Mouse (Mus musculus): Measurements from ENCODE around the gene Fkbp6. TPM values are rescaled to one million over a fixed set of nuclear protein-coding genes. Genes with fewer than 3 reads are reported as not detected.
A peak's percentile ranks its signal among the peaks of the same experiment; 100 is the strongest.

Fkbp6 gene
- polyA plus RNA-seq, 1 experiment from 2014 or later: 0.50 TPM

DNA sequence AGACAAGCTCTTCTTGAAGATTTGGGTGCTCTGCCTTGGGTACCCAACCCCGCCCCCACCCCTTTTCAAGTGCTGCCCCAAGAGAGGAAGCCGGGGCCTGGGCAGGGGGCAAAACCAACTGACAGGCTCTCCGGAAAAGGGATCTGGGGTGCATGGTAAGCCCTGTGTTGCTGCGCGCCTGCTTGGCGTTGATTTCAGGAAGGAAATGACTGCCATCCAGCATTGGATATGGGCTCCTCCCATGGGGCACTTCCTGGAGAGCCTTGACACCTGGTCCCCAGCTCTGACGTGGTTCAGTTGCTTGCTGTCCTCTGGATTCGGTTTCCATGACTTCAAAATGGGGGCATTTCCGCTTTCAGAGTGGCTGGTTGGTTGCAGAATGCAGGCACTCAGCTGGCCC lies 85.3 kb downstream of the Fkbp6 start:
- WGBS: 30% methylated on average over 9 of the region's 9 CpGs
- H3K27ac ChIP-seq (ENCODE audit: low read length): peak overlapping the region; percentile 29
- peak overlapping the region; percentile 12; the same call in 1 of the 2 replicates for H3K4me3 ChIP-seq (ENCODE audit: low read length)
- ATAC-seq (ENCODE audit: low FRiP score, low TSS enrichment): no peak
- H3K27me3 ChIP-seq (ENCODE audit: insufficient read depth, low read length): no peaks in the 10 kb centered on the region
- H3K4me1 ChIP-seq (ENCODE audit: insufficient read depth, low read length): peaks cover 14% of the 10 kb centered on the region
- H3K4me2 ChIP-seq (replicated peaks; ENCODE audit: low read depth, low read length): peak overlapping the region; percentile 46
- H3K36me3 ChIP-seq (ENCODE audit: insufficient read depth, low read length): no peaks in the 10 kb centered on the region
- 0 out of 2 replicates have a peak overlapping the region, but pooled peaks have one; percentile 39 for H3K9ac ChIP-seq (replicated peaks; ENCODE audit: low read length)
- no peaks in the 10 kb centered on the region for H3K9me3 ChIP-seq (ENCODE audit: low read length)

DNA sequence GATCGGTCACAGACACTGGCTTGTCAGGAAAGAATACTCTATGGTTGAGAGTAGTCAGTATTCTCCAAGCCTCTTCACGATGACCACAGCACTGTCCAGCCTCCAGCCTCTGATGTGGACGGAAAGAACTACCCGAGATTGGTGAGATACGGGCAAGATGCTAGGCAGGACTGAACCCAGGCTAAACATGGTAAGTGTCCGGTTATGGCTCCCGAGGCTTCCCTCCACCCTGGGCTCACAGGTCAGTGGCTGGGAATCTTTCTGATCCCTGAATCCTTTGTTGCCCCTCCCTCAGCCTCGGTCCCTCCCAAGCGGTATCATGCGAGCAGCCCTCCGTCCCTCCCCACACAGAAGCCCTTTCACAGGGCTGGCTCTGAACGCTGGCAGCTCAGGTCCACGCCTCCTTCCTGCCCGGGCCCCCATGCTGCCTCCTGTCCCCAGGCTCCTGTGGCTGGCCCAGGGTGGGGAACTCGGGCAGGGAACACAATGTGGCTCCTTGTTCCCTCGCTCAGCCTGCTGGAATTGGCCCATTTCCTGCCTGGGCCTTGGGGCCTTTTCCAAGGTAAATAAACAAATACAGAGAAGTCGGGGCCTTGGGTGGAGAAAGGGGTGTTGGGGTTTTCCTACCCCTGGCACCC lies 85.9 kb downstream of the Fkbp6 start:
- Histone ChIP-seq H3K4me1 (ENCODE audit: insufficient read depth, low read length) (peaks cover 14% of the 10 kb centered on the region), H3K4me2 (replicated peaks; ENCODE audit: low read depth, low read length) (peak overlapping the region; percentile 46), H3K27me3 (ENCODE audit: insufficient read depth, low read length) (no peaks in the 10 kb centered on the region), H3K9me3 (ENCODE audit: low read length) (no peaks in the 10 kb centered on the region), H3K9ac (replicated peaks; ENCODE audit: low read length) (peak overlapping the region; percentile 39; the same call in 1 of the 2 replicates), H3K36me3 (ENCODE audit: insufficient read depth, low read length) (no peaks in the 10 kb centered on the region), H3K4me3 (ENCODE audit: low read length) (peak overlapping the region; percentile 12), H3K27ac (ENCODE audit: low read length) (peak overlapping the region; percentile 29)
- peak; percentile 85 for ATAC-seq (ENCODE audit: low FRiP score, low TSS enrichment)
- WGBS: 13% methylated on average over 17 of the region's 17 CpGs

DNA sequence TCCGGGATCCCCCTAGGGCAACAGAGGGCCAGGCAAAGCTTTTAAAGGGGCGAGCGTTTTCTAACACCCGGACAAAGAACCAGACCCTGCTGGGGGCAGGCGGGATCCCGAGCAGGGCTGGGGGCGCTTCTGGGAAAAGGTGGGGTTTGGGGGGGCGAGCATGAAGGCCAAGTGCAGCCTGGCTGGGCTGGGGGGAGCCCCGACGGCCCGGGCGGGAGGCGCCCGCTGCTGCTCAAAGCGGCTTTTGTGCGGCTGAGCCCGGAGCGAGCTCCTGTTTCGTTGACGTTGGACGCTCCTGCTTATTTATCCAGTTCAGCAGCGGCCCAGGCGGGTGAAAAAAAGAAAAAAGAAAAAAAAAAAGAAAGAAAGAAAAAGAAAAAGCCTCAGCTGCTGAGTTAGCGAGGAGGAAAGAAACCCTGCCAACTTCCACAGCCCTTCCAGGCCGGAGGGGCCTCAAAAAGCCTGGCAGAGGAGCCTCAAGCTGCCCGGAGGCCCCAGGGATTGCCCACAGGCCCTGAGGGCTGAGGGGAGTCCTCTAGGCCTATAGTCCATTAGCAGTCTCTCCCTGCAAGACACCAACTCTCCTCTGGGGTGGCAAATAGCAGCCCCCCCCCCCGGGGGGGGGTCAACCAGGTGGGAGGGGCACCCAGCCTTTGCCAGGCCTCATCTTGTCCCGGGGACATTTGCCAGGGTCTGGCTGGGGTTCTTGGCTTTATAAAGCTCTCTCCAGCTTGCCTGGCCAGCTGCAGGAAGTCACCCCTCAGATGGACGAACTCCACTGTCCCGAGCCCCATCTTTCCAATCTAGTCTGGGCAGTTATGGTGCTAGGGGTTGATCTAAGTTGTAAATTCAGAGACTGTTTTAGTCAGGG lies 91.3 kb downstream of the Fkbp6 start:
- 24% methylated on average over 30 of the region's 30 CpGs for whole genome bisulfite sequencing
- Histone ChIP-seq H3K9ac (replicated peaks; ENCODE audit: low read length) (peak overlapping the region; percentile 63), H3K9me3 (ENCODE audit: low read length) (peaks cover 5% of the 10 kb centered on the region; the same call in 1 of the 2 replicates), H3K4me2 (replicated peaks; ENCODE audit: low read depth, low read length) (peak overlapping the region; percentile 47), H3K4me1 (ENCODE audit: insufficient read depth, low read length) (peaks cover 13% of the 10 kb centered on the region), H3K36me3 (ENCODE audit: insufficient read depth, low read length) (no peaks in the 10 kb centered on the region), H3K27me3 (ENCODE audit: insufficient read depth, low read length) (no peaks in the 10 kb centered on the region), H3K4me3 (ENCODE audit: low read length) (peak overlapping the region; percentile 36), H3K27ac (ENCODE audit: low read length) (peak overlapping the region; percentile 46; the same call in 1 of the 2 replicates)
- no peak for ATAC-seq (ENCODE audit: low FRiP score, low TSS enrichment)

DNA sequence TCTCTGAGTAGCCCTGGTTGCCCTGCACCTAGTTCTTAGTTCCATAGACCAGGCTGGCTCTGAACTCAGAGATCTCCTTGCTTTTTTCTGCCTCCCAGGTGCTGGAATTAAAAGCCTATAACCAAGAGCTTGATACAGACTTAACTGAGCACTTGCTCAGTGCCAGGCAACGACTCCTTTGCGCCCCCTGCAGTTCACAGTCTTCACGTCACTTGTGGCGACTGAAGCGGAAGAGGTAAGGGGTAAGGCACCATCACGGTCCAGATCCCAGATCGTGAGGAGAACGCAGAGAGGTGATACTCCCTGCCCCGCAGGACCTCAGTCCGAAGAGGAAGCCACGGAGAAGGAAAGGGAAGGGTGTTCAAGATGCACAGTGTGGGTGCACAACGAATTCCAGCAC lies 92.3 kb downstream of the Fkbp6 start:
- H3K4me1 ChIP-seq (ENCODE audit: insufficient read depth, low read length): peaks cover 10% of the 10 kb centered on the region
- no peak overlapping the region for H3K4me3 ChIP-seq (ENCODE audit: low read length)
- no peaks in the 10 kb centered on the region for H3K36me3 ChIP-seq (ENCODE audit: insufficient read depth, low read length)
- ATAC-seq (ENCODE audit: low FRiP score, low TSS enrichment): no peak
- WGBS: 85% methylated on average over 12 of the region's 12 CpGs
- no peaks in the 10 kb centered on the region for H3K27me3 ChIP-seq (ENCODE audit: insufficient read depth, low read length)
- H3K4me2 ChIP-seq (replicated peaks; ENCODE audit: low read depth, low read length): no peak overlapping the region
- peaks cover 5% of the 10 kb centered on the region; the same call in 1 of the 2 replicates for H3K9me3 ChIP-seq (ENCODE audit: low read length)
- no peak overlapping the region for H3K27ac ChIP-seq (ENCODE audit: low read length)
- H3K9ac ChIP-seq (replicated peaks; ENCODE audit: low read length): no peak overlapping the region

DNA sequence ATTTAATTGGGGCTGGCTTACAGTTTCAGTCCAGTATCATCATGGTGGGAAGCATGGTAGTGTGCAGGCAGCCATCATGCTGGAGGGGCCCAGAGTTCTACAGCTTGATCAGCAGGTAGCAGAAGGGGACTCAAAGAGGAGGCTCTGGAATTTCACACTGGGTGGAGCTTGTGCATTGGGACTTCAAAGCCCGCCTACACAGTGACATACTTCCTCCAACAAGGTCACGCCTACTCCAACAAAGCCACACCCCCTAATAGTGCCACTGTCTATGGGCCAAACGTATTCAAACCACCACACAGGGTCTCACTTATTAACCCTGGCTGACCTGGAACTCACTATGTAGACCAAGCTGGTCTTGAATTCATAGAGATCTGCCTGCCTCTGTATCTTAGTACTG lies 93.7 kb downstream of the Fkbp6 start:
- ATAC-seq (ENCODE audit: low FRiP score, low TSS enrichment): no peak
- Histone ChIP-seq H3K4me2 (replicated peaks; ENCODE audit: low read depth, low read length) (no peak overlapping the region), H3K36me3 (ENCODE audit: insufficient read depth, low read length) (no peaks in the 10 kb centered on the region), H3K9me3 (ENCODE audit: low read length) (peaks cover 5% of the 10 kb centered on the region; the same call in 1 of the 2 replicates), H3K4me3 (ENCODE audit: low read length) (no peak overlapping the region), H3K9ac (replicated peaks; ENCODE audit: low read length) (no peak overlapping the region), H3K4me1 (ENCODE audit: insufficient read depth, low read length) (peaks cover 14% of the 10 kb centered on the region), H3K27me3 (ENCODE audit: insufficient read depth, low read length) (no peaks in the 10 kb centered on the region), H3K27ac (ENCODE audit: low read length) (no peak overlapping the region)
- 92% methylated on average over 3 of the region's 3 CpGs for WGBS

DNA sequence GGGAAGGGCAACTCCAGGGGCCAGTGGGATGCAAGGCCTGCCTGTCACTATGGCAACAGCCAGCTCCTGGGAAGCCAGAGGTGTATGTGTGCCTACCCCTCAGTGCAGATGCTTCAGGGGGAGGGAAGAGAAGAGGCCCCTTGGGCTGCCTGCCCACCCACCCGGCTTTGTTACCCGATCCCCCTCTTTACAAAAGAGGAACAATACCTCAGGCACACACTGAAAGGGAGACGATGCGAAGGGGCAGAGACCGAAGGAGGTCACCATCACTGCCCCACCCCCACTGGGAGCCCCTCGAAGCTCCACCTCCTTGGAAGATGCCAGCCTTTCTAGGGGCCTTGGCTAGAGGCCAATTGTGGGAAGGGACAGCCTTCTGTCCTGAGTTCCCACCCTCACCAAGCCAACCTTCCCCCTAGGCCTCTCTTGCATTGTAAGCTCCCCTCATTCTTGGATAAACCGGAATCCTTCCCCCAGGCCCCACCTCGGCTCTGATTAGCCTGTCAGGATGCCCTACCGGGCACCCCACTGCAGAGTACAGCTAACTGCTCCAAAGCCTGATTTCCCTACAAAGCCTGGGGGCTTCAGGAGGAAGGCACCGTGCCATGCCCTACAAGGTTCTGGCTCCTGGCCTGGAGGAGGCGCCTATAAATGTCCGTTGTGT lies 96.0 kb downstream of the Fkbp6 start:
- WGBS: 5% methylated on average over 12 of the region's 12 CpGs
- Histone ChIP-seq H3K4me2 (replicated peaks; ENCODE audit: low read depth, low read length) (no peak overlapping the region), H3K4me3 (ENCODE audit: low read length) (no peak overlapping the region), H3K9me3 (ENCODE audit: low read length) (peaks cover 5% of the 10 kb centered on the region; the same call in 1 of the 2 replicates), H3K4me1 (ENCODE audit: insufficient read depth, low read length) (peaks cover 23% of the 10 kb centered on the region), H3K9ac (replicated peaks; ENCODE audit: low read length) (no peak overlapping the region), H3K27me3 (ENCODE audit: insufficient read depth, low read length) (peaks cover 20% of the 10 kb centered on the region), H3K27ac (ENCODE audit: low read length) (no peak overlapping the region), H3K36me3 (ENCODE audit: insufficient read depth, low read length) (no peaks in the 10 kb centered on the region)
- no peak for ATAC-seq (ENCODE audit: low FRiP score, low TSS enrichment)

DNA sequence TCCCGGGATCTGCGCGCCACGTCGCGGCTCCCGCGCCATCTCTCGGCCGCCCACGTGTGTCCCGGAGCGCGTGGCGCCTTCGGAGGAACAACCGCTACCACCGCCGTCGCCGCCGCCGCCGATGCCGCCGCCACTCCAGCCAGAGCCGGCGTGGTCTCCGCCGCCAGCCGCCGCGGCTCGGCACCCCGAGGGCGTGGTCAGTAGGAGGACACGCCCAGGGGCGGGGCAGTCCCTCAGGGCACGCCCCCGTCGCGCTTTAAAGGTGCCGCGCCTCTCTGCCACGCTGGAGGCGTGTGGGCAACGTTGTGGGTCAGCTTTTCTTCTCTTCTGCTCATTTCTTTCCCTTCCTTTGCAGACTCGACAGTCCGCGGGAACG lies 98.8 kb downstream of the Fkbp6 start, which contains the start of gene Fzd9:
Gene Fzd9, minus strand, starts transcription at position 152 of the 376 bp plus-strand sequence.
- H3K9me3 ChIP-seq (ENCODE audit: low read length): no peaks in the 10 kb centered on the region; the same call in 1 of the 2 replicates
- ATAC-seq (ENCODE audit: low FRiP score, low TSS enrichment): peak; percentile 90
- peaks cover 20% of the 10 kb centered on the region for H3K27me3 ChIP-seq (ENCODE audit: insufficient read depth, low read length)
- H3K27ac ChIP-seq (ENCODE audit: low read length): no peak within 1 kb of the TSS
- peak within 1 kb of the TSS; percentile 56 for H3K9ac ChIP-seq (replicated peaks; ENCODE audit: low read length)
- peak within 1 kb of the TSS; percentile 99 for H3K4me2 ChIP-seq (replicated peaks; ENCODE audit: low read depth, low read length)
- peaks cover 5% of the 10 kb centered on the region; the same call in 1 of the 2 replicates for H3K36me3 ChIP-seq (ENCODE audit: insufficient read depth, low read length)
- WGBS: 0% methylated on average over 41 of the region's 51 CpGs
- H3K4me1 ChIP-seq (ENCODE audit: insufficient read depth, low read length): peaks cover 19% of the 10 kb centered on the region
- peak within 1 kb of the TSS; percentile 61 for H3K4me3 ChIP-seq (ENCODE audit: low read length)

GRCm38 (mm10) chr5:135250186-135251078 lies 99.4 kb downstream of the Fkbp6 start:
- 2% methylated on average over 92 of the region's 92 CpGs for WGBS
- no peaks in the 10 kb centered on the region for H3K9me3 ChIP-seq (ENCODE audit: low read length)

More at GRCm38 (mm10) chr5:135250186-135251078, 99.4 kb downstream of the Fkbp6 start:
- Histone ChIP-seq H3K4me3 (ENCODE audit: low read length) (peak overlapping the region; percentile 61), H3K27ac (ENCODE audit: low read length) (no peak overlapping the region), H3K9ac (replicated peaks; ENCODE audit: low read length) (peak overlapping the region; percentile 56), H3K4me1 (ENCODE audit: insufficient read depth, low read length) (peaks cover 19% of the 10 kb centered on the region), H3K27me3 (ENCODE audit: insufficient read depth, low read length) (peaks cover 20% of the 10 kb centered on the region), H3K4me2 (replicated peaks; ENCODE audit: low read depth, low read length) (peak overlapping the region; percentile 99), H3K36me3 (ENCODE audit: insufficient read depth, low read length) (peaks cover 12% of the 10 kb centered on the region)
- ATAC-seq (ENCODE audit: low FRiP score, low TSS enrichment): peak; percentile 56
